Mouse (Mus musculus): ENCODE results near the gene Gimap8.
"Not testable (repeated sequence)": the region's sequence is repeated elsewhere in the genome, so short reads cannot be mapped to it uniquely, and the experiment has no call there.

Gimap8 gene

DNA sequence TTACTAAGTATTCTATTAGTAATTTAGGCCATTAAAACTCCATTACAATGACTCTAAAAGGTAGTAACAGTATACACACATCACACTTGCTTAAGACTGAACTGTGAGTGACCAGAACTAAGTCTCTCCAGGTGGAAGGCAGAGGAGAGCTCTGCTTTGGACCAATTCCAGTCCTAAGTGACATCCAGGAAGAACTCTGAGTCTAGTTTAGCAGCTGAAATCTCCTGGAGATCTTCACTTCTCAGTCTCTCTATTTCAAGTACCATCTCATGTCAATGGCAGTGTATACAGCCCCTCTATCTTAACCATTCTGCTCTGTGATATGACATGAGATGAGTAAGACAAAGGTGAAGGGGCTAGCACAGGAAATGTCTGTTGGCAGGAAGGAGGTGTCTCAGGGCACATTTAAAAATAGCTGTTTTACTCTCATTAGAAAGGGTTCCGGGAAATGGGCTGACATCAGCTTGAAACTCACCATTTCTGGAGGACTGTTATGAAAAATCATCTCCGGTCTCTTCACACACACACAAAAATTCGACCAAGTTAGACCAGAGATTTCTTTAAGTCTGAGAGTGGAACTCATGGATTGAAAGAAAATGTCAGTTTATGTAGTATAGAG, 34.5 kb downstream of the Gimap8 start:
- DNase-seq: no peak

DNA sequence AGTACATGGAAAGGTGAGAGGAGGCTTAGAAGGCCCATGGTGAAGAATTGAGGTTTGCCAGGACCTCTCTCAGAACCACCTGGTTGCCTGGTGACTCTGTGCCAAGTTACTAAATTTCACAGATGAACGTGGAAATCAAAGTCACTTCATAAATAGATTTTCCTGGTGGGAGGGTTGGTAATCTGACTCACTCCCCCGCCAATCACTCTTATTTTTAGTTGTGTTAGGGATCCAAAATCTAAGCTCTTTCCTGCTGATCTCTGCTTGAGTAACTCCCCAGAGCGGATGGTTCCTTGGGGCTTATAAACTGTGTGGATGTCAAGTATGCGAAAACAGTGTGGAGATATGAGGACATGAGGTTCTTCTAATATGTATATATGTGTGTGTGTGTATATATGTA, 35.2 kb downstream of the Gimap8 start:
- DNase-seq: peak; percentile 26

- DNase-seq: not testable (repeated sequence)
Measured at GRCm38 (mm10) chr6:48683263-48683821, 36.3 kb downstream of the Gimap8 start.

DNA sequence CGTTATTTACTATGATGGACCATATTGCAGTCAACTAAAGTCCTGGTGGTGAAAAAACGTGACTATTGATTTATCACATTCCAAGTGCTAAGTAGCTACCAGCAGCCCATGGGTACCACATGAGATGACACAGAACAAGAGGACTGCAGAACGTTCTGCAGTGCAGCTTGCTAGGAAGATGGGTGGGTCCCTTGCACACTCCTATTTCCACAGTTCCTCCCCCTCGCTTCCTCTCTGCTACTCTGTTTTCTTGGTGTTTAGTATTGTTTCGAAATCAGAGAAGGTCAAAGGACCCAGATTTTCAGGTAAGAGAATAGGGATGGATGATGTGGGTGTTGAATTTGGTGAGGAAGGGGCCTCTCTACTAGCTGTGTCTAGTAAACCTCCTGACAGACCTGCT, 37.3 kb downstream of the Gimap8 start, which contains the start of gene Gimap4:
Gene Gimap4, plus strand, starts transcription at position 231 of the 400 bp plus-strand sequence.
- no peak for DNase-seq

GRCm38 (mm10) chr6:48684806-48685205, 37.8 kb downstream of the Gimap8 start:
- DNase-seq: peak; percentile 10

DNA sequence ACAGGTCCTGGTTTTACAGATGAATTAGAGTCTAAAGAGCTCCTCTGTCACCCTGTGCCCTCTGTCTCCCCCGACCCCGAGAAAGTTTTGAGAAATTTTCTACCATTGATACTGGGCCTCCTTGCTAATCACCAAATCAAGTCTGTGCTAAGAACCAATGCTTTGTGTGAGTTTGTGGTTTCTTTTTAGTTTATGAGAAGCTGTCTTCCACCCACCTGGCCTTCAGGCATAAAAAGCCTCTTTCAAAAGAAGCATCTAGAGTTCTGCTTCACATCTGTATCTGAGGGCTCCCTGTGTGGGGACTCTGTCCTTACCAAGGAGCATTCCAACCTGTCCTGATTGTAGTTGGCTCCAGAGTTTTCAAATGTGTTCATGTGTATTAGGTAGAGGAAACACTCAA, 38.2 kb downstream of the Gimap8 start:
- no peak for DNase-seq

DNA sequence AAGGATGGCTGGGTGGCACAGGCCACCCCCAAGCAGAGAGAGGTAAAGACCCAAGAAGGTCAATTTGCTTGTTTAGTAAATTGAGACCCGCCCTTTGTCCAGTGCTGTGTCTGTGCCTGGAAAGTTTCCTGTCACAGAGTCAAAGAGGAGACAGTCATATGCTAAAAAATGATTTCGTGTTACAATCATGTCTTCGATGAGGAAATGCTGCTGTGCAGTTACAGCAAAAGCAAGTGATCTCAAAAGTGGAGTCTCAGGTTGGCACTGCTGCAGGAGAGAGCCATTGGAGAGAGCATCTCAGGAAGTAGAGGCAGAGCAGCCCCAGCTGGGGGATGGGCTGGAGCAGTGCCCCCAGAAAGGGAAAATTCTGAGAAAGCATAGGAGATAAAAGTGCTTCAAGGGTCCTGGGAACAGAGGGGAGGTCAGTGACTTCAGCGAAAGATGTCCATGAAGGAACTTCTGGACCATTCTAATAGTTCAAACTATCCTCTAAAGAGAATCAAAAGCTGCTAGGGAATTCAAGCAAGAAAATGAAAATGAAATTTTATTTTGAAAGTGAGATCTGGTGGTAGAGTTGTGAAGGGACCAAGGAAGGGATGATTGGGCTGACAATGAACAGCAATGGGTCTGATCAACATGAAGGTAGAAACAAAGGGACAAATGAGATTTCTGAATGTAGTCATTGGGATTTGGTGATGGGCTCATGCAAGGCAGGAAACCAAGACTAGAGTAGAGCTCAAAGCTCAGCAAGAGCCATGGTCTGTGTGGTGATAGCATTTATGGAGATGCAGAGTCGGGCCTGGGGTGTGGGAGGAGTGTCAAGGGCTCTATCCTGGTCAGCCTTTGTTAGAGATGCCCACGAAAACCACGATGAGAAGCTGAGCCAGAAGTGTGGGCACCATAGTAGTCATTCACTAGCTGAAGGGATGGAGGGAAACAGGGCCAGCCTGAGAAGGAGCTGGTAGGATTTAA, 38.9 kb downstream of the Gimap8 start:
- DNase-seq: no peak

DNA sequence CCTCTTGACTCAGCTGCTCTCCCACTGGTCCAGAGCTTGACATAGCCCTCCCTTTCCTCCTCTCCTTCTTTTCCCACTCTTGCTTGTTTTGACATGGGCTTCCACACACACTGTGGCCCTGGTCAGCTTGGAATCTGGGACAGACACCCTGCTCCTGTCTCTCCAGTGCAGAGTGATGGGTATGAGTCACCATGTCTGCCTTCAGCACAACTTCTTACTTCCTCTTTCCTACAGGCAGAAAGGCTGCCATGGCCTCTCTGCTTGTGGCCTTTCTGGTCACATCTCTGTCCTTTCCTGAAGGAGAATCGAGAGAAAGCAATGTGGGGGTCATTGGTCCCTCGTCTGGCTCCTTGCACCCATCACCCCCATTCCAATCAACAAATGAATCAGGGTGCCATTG, 40.0 kb downstream of the Gimap8 start:
- DNase-seq: no peak

- DNase-seq: no peak
Measured at GRCm38 (mm10) chr6:48689320-48689719, 42.3 kb downstream of the Gimap8 start.

- DNase-seq: no peak
Measured at GRCm38 (mm10) chr6:48692962-48693361, 45.9 kb downstream of the Gimap8 start.

DNA sequence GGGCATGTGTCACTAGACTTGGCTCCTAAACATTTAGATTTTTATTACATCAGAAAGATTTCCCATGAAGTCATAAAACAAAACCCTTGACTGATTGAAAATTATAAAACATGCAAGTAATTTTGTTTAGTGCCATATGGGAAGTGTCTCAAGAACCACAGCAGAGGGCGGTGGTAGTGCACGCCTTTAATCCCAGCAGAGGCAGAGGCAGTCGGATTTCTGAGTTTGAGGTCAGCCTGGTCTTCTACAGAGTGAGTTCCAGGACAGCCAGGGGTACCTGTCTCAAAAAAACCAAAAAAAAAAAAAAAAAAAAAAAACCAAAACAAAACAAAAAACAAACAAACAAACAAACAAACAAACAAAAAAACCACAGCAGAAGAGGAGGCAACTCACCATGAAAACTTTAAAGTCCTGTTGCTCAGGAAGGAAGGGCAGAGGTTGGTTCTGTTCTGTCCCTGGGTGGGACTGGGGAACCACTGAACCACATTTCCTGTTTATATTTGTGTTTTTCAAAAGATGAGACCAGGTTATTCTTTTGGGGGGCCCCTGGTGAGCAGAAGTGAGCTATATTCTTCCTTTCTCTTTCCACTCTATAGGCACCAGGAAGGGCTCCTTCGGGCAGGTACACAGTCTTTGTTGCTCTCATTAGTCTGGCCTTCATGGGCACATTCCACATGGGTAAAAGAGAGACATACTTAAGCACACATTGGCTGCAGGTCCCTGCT, 50.0 kb downstream of the Gimap8 start:
- no peak for DNase-seq

DNA sequence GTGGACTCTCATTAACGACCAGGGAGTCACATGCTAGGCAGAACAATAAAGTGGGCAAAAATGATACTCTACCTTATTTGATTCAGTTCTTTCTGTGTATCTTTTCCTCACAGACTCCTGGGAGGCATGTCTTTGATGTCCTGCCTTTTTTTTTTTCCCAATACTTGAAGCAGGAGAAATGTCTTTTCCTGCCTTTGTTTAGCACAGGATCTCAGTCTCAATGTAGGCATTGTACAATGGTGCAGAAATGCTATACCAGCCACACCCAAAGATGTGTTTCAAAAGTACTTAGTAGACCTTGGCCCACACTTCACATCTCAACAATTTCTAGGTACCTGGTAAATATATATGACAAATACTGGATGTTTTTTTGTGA, 50.5 kb downstream of the Gimap8 start:
- no peak for DNase-seq

DNA sequence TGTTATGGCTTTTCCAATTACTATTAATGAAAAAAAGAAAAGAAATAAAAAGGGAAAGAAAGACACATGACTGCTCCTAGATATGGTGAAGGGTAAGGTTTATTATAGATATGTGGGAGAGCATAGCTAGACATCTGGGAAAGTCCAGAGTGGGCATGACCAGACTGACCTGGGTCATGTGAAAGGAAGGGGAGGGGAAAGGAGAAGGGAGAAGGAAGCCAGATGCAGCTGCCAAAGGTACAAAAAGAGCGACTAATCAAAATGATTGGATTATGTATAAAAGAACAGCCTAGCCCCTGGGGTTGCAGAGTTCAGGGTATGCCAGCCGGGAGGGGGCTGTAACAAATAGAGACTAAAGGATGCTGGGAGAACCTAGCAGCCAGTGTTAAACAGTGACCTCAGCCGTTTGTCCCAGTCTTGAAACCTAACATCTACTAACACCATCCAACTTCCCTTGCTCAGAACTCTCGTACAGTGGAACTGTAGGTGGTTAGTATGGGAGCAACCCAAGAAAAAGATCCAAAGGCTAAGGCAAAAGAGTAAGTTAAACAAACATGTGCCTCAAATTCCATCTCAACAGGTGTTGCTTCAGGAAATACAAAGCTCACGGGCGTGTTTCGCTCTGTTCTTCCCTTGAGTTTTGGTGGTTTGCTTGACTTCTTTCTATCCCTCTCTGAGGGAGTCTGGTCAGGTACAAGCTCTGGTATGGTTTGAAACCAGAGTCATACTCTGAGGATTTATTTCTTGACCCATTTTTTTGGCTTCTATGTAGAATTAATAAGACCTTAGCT, 51.2 kb downstream of the Gimap8 start:
- no peak for DNase-seq

DNA sequence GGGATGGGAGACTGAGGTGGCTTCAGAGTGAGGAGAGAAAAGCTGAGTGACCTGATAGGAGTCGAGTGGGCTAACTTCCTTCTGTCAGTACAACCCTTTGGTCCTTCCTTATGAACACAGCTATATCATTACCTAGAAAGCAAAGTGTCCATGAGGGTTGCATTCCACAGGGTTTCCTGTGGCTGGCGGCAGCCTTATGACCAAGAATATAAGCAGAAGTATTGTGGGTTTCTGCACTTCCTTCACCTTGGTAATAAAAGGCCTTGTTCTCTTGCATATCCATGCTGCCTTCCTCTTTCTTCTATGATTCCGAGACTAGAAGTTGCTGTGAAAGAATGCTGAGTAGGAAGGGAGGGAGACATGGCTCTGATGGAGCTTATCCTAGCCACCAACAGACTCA, 51.9 kb downstream of the Gimap8 start:
- DNase-seq: no peak

GRCm38 (mm10) chr6:48700251-48701075, 53.4 kb downstream of the Gimap8 start:
- no peak for DNase-seq

- DNase-seq: no peak
Measured at GRCm38 (mm10) chr6:48702146-48702545, 55.1 kb downstream of the Gimap8 start.

DNA sequence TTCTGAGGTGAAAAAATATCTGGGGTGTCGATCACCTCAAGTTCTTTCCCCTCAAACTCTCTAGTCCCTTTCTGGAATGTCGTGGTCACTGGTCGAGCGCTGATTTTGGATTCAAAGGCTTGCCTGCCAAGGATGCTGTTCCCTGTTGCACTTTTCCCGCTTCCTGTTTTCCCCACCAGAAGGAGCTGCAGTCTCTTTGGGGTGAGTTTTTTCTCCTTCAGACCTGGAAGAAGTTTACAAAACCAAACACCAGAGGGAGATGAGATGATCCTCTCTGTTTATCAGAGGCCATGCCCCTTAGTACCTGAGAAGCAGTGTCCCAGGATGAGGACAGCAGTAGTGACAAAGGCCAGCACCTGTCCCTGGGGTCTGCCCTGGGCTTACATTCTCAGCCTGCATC, 55.6 kb downstream of the Gimap8 start:
- DNase-seq: no peak

DNA sequence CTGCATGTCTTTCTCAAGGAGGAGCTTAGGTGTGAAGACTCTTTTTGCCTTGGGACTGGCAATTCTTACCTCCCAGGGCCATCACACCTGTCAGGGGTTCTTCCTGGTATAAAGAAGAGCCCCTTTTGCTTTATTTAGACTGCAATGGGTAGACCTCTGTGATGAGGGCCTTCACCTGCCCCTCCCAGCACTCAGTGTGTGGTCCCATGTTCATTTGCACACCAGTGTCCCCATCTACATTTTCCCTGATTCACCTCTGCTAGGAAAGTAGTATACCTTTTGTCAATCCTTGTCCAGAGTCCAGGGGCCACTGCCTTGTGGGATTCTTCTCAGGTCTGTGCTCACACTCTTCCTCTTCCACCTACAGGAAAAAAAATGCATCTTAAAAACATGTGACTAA, 57.1 kb downstream of the Gimap8 start:
- no peak for DNase-seq

DNA sequence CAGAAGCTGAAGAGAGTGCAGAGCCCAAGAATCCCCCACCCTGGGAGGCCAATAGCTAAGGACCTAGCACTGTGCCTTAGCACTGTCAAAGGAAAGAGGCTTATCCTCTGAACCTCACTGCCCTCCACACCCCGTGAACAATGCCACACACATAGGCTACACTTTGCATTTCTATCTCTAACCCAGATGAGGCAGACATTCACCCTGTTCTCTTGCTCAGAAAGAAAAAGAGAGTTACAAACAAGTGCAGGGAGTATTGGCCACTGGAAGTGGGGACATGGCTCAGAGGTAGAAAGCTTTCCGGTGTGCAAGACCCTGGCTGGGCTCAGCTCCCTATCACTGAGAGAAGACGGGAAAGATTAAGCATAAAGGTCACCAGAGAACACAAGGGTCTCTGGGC, 59.1 kb downstream of the Gimap8 start:
- no peak for DNase-seq

Measured in right cerebral cortex, adult 18-20 months (tissue).